Mouse (Mus musculus): Measurements from ENCODE around the gene Zfp106.

GRCm38 (mm10) chr2:120484241-120484640 lies 79.4 kb downstream of the Zfp106 start:
- TF ChIP-seq CTCF (IDR thresholded peaks at IDR 0.05; ENCODE audit: extremely low read depth, insufficient read length, insufficient replicate concordance, low read depth, low read length) (no peak), POLR2A (IDR thresholded peaks at IDR 0.05; ENCODE audit: low read depth, low read length) (no peak)

Data from small intestine, adult 2 months (tissue).